Mouse (Mus musculus): ENCODE measurements around the gene Arid3c.

Gene Arid3c

DNA sequence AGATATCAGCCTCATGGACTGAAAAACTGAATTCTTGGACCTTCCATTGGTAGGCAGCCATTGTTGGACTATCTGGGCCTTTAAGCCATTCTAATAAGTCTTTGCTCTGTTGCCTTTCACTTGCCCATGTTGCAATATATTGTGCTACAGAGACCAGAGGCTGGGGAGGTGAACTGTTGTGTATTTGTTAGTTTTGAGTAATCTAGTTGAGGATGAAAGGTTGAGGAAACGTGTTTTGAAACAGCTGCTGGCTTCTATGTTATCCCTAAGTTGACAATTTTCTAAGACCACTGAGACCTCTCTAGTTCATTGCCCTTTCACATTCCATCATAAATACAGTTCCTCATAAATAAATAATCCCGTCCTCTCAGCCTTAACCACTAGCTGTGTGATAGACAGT is 13.2 kb upstream of the Arid3c start:
- DNase-seq: no peak

DNA sequence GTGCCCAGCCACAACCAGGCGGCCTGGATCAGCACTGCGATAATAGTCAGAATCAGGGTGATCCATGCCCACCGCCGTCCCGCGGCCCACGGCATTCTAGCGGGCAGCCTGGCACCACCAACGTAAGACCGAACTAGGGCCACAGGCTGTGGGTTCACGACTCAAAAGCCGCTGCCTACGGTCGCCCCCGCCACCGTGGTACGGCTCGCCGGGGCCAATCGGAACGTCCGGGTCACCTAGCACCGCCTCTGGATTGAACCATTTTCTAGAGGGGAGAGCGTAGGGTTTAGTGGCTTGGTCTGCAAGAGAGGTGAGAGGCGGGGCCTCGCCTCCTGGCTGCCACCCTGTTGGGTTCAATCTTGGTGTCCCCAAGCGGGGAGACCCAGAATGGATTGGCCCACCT is 10.2 kb upstream of the Arid3c start:
- peak; percentile 92 to 94 for DNase-seq

DNA sequence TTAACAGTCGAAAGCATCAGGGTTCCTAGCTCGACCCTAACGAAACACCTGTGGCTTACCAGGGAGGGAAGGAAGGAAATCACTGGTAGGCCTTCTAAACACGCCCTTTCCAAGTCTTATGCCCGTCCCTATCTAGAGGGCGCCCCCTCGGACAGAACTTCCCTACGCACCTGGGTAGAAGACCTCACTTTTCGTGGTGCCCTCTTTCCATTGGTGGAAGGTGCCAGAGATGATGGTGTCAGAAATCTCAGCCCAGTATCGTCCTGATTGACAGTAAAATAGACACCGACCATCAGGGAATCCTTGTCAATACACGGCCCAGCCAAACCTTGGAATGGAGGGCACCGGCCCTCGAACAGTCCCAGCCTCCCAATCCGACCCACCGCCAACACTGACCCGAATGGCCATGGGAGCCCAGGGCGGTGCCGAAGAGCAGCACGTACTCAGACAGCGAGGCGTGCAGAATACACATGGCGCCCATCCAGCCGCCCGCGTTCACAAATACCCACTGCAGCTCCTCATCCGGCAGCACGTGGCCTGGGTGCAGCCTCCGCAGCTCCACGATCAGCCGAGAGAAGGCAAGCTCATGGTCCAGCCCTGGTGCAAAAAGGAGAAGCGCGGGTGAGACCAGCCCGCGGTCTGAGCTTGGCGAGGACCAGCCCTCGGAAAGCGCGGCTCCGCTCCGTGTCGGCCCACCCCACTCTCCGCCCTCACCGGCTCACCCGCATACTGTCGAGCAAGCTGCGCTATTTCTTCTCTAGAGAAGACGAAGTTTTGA is 9.6 kb upstream of the Arid3c start:
- DNase-seq: peak; percentile 41 to 51

DNA sequence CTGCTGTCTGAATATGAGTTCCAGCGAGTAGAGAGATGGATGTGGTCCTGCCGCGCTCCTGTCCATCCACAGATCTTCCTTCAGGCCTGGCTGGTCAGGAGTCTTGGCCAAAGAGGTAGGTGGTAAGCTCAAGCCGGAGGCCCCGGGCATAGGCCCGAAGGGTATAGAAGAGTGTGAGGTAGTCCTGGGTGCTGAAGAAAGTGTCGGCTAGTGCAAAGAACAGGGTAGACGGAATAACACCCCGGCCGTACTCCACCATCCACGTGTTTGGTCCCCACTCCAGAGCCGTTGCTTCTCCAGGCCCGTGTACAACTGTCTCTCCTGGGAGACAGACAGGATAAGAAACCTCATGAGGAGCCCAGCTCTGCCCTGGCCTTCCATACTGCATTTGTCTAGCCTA is 8.3 kb upstream of the Arid3c start:
- DNase-seq: no peak

DNA sequence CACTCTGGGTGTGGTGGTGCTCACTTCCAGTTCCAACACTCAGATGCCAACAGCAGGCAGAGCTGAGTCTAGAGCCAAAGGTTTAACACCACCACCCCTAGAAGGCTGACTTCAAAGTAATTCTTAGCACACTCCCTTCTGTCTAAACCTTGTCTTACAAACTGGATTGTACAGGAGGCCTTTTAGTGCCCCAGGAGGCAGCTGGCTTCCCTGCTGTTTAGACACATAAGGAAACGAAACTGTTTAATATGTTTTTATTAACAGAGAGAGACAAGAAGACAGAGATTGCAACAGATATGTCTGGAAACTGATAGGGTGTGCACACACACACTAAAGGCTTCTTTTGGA is 7.3 kb upstream of the Arid3c start:
- no peak for DNase-seq

DNA sequence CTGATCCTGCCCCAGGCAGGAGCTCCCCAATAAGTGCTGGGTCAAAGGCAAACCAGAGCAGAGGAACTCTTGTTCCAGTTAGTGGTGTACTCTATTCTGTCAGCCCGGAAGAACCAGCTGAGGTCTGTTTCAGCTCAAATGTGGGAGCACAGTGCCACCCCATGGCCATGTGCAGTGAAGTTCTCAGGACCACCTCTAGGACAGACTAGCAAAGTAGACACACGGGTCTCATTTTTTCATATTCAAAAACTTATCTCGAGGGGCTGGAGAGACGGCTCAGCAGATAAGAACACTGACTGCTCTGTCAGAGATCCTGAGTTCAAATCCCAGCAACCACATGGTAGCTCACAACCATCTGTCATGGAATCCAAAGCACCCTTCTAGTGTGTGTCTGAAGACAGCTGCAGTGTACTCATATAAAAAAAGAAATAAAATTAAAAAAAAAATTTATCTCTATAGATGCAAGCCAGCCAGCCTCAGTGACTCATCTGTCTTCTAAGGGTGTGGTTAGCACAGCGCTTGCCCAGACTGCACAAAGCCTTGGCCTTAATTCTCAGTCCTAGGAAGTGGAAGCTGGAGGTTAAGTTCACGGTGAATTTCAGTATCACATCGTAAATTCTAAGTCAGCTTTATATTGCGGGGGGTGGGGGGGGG is 6.8 kb upstream of the Arid3c start:
- peak; percentile 84 to 87 for DNase-seq

DNA sequence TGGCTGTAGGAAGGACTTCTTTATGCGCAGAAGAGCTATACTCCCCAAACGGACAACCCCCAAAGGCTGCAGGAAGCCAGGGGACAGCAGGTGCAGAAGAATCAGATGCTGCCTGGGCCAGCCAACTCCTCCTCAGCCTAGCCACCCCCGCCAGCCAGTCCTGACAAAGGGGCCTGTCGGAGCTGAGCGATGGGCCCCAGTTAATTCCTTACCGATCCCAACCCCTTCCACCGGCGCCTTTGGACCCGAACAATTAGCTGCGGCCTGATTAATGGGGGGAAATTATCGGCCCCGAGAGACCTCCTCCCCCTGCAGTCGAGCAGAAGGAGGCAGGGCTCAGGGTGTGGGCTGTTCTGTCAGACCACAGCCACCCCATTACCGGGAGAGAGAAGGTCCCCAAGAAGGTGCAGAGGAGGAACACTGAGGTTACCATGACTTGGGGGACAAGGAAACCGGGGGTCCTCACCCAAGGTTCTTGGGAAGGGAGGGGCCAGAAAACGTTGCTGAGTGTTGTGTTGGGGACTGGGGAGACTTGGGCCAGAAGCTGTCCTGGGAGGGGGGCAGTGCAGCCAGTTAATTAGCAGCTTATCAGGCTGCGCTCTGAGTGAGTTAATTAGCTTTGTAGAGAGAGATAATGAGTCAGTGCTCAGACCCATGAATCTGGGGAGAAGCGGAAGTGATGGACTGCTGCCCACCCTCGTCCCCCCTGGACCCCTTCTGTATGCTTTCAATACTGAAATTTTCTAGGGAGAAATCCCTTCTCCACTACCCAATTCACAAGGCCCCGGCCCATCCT is 3.9 kb downstream of the Arid3c start:
- DNase-seq: no peak

DNA sequence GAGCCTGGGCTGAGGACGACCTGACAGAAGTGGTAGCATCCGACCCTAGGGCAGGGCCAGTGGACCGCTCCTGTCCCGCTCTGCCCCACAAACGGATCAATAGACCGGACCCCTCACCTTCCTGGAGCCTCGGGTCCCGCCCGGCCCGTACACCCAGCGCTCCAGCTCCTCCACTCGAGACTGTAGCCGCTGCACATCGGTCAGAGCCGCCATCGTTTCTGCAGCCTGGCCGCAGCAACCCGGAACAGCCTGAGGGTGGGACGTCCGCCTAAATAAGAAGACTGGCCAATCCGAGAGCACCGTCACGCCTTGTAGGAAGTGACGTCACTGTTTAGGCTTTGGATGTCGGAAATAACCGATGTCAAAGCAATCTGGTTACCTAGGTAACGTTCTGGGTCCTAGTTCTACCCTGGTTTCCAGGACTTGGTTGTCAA is 8.0 kb downstream of the Arid3c start, which contains the start of gene Dctn3:
TSS of gene Dctn3 (minus strand) at position 253 of the 434 bp plus-strand sequence.
- peak; percentile 83 to 86 for DNase-seq

DNA sequence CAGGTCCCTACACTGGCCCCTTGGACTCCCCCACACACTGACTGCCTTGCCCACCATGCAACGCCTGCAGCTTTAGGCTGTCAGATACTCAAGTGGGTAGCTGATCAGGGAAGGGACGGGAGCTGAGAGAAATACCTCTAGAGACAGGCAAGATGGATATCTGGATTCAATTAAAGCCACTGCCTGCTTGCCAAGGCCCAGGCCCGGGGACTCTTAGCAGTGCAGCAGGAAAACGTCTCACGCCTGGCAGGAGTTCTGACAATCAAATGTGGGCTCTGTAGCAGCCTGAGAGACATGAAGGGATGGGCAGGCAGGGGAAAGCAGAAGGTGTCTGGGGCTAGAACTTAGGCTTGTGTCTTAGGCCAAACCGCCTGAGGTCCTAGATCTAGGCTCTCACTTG is 14.1 kb downstream of the Arid3c start:
- DNase-seq: no peak

DNA sequence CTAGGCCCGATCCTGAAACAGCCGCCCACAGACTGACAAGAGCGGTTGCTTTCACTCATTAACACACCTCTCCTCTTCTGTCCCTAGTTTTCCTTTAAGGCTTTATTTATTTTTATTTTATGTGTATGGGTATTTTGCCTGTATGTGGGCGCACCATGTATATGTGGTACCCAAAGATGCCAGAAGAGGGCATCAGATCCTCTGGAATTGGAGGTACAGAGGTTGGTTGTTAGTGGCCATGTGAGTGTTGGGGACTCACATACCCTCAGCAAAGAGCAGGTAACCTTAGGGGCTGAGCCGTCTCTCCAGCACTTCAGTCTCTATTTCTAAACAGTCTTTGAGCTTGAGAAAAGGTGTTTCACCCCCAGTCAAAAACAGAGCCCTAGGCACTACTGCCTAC is 15.3 kb downstream of the Arid3c start:
- peak; percentile 55 to 59 for DNase-seq

DNA sequence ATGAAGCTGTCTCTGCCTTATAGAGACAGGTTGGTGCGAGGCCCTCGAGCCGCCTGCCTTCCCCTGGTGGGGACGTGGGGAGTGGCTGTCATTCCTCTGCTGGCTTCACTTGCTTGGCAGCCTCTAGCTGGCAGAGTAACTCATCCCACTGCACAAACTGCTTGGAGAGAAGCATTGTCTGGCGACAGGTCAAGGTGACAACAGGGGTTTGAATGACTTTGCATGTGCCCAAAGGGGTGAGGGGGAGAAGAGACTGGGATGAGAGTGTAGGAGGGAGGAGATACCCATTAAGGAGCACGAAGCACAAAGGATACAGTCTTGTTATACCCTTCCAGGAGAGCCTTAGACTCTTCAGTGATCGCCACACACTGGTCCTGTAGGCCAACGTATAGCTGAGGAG is 15.9 kb downstream of the Arid3c start:
- no peak for DNase-seq

DNA sequence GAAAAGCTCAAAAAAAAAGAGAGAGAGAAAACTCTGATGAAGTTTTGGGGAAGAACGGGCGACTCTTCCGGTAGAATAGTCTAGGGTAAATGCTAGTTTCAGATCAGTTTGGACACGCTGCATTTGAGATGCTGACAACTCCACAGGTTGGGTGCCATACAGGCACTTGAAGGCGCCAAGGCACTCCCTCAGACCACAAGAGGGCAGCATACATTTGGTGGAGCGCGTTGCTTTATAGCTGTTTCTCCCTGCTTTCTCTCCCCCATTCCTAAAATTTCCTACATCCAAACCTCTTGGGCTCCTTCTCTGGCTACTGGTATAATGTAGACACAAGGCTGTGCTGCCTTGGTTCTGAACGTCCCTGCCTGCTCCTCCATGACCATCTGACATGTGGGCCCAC is 16.7 kb downstream of the Arid3c start:
- peak; percentile 68 to 70 for DNase-seq

DNA sequence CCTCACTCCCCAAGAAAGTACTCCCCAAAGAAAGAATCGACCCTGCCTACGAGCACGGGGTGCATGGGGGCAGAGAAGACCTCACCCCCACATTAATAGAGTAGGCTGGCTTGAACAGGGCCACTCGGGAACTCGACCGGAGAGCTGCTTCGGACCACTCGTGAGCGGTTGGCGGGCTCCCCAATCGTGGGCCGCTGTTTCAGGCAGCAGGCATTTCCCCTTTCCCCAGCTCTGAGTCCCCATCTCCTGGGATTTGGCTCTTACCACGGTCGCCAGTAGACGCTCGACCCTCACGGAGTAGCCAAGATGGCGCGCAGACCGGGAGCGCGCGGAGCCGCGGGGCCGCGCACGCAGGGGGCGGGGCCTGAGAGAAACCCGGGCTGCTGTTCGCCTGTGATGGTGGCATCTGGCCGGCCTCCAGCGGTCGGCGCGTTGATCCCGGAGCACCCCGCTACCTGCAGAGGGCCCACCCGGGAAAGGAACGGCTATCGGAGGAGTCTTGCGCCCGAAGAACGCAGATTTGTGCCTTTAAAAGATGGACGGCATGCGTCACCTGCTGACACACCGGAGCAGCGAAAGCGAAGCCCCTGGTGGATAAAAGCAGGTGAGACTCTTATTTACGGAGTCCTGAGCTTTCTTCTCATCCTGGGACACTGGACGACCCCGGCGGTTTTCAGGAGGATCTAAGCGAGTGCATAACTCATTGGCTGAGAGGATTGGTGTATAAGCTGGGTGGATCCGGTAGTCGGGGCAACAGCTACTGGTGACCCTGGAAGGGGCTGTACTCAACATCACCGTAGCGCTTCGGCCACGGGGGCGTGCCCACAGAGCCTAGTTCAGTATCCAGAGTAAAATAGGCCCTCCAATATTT is 17.5 kb downstream of the Arid3c start, which contains the start of gene Rpp25l:
TSS of gene Rpp25l (minus strand) at position 338 of the 871 bp plus-strand sequence.
- DNase-seq: peak; percentile 87 to 92

DNA sequence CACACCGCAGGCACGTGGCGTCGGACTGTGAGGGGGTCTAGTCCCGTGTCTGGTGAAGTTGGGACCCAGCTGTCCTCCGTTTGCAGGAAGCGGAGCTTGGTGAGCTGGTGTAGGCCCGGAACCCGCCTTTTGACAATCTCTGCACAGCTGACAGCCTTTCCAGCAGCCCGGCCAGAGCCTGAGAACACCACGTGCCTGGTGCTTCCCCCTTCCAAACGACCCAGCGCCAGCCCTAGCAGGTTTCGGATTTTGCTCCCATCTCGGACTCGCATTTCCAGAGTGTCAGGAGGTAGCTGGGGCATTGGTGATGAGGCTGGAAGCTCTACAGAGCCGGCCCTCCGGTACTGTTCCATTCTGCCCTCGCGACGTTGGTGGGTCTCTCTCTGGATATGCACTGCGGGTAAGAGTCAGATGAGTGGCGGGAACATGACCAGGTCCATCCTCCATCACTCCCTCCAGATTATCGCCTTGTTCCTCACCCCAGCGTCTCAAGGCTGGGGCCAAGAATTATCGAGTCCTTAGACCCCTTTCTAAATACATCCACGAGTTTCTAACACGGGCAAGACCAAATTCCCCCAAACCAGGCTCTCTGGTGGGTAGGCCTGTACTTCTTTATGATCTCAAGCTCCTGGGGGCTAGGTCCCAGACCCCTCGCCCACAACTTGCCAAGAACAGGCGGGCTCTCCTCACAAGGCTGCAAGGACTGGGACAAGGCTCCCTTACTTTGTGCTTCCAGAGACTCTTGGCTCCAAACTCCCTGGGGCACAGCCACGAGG is 18.3 kb downstream of the Arid3c start:
- no peak for DNase-seq

DNA sequence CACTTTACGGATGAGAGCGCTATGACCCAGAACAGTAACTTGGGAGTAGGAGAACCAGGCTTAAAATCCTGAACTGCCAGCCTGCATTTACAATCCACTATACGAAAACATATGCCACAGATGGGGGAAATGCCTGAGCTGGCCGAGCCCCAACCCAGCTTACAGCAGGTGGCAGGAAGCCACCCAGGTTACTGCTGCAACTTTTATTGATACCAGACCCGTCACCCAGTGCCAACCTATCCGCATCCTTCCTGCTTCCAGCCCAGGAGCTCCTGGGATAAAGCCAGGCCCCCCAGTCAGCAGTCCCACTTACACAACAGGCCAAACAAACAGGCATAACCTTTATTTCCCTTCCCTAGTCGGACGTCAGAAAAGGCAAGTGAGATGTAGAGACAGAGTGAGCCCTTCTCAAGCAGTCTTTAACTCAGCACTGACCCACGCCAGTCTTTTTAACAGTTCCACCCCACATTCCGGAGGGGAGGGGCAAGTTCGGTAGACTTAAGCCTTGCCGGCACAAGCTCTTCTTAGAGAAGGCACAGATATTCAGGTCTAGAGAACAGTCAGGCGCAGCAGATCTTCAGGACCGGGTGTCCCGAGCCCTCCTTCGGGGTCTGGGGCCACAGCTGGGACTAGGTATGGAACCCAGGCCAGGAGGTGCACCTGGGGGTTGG is 19.1 kb downstream of the Arid3c start:
- no peak for DNase-seq

DNA sequence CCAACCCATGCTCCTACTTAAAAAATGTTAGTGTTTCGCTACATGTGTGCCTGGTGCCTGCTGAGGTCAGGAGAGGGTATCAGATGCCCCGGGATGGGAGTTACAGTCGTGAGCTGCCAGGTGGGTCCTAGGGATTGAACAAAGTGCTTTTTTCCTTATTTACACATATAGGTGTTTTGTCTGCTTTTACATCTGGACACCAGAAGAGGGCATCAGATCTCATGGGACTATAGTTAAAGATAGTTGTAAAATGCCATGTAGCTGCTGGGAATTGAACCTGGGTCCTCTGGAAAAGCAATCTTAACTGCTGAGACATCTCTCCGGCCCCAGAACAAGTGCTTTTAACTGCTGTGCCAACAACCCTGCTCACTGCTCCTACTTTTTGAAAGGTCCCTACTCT is 20.7 kb downstream of the Arid3c start:
- DNase-seq: no peak

DNA sequence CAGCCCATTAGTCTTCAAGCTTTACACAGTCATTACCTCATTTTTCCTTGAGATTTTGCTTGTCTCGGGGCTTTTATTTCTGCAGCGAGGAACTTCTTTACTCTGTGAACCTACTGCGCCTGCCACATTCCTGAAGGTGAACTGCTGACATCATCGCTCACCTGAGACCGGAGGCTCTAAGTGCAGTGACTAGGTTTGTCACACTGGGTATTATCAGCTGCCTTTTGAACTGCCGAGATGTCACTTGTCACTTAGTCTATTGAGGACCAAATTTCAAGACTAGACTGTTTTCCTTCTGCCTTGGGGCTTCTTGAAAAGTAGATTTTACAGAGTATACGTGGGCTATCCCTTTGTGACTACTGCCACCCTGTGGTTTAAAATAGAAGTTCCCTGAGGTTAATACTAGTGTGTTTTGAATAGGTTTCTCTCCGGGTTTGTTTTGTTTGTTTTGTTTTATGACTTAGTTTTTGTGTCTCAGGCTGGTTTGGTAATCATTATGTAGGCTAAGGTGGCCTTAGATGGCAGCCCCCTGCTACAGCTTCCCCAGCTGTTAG is 22.7 kb downstream of the Arid3c start:
- peak; percentile 55 to 64 for DNase-seq

DNA sequence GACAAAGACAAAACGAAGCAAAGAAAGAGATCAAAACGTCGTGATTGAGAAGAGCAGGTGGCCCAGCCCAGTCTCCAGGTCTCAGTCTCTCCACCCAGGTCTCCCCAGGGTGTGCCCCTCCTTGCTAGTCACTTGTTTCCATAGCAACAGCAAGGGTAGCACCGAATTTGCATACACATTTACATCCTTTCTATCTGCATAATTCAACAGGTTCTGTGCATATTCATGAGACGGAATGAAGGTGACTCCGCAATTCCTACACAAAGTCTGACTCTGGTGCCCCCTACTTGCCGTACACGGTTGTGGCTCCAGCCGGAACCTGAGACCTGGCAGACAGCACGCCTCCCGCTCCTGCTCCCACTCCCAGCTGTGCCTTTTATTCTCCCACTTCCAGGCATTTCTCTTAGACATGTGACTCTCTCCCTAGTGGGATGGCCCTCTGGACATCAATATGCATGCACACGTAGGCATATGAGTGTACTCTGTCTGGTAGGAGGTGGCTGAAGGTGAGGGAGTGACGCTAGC is 23.9 kb downstream of the Arid3c start:
- peak; percentile 70 to 78 for DNase-seq

DNA sequence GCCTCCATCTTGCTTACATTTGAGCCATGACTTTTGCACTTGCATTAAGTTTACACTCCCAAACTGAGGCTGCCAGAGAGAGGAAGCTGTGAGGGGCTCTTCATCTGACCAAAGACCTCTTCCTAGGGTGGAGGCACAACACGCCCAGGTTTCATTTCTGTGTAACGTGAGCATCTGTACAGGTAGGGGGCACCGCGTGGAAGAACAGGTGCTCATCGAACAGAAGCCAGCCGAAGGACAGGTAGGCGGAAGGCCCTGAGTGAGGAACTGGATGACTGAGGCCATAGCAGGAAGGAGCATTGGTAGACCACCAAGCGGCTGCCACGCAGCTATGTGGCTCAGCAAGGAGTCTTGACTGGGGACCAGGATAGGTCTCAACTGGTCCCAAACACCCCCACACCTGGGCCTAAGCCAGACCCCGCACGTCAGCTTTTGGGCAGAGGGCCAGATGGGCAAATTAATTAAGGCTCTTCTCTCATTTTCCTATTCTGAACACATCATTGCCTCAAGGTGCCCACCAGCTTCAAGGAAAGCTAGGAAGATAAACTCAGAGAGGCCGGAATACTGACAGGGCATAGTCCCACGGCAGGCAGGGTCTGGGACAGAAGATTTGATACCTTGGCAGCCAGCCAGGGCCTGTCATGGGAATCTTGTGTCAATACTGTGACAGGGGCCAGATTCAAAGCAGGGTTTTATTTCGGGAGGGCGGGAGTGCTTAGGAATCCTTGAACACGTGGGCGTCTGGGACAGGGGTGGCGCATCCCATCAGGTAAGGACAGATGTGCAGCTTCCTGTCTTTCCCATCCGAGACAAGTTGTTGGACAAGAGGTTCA is 24.8 kb downstream of the Arid3c start:
- DNase-seq: no peak

DNA sequence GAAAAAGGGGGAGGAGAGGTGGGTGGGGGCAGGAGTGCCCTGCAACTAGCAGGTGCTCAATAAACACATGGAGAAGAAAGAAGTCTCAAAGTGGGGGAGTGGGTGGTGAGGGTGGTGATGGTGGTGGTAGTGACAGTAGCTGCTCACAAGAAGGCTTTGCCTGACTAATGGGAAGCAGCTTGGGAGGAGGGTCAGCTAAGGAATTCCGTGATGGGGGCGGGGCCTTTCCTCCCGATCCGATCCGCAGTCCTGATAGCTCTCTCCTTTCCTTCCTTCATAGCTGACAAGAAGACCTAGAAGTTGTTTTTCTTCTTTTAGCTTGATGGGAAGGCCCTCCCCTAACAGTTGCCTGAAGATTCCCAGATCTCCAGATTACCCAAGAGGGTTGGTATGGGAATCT is 26.3 kb downstream of the Arid3c start:
- DNase-seq: no peak
